In genomic region chr12:91662844-91663243, GRCm38 (mm10) we compare ENCODE assay signal across 20 mouse cellular contexts.
DNase-seq lines count a peak whose midpoint lies in the region; ATAC-seq lines count a peak whose summit lies in the region.
"Had no signal": no experiment of that assay in that cellular context is flagged by ENCODE, and none has a peak within 500 bp of the region (broad histone marks: within the 10 kb centered on the region; RNA-seq: fewer than 3 reads in every experiment).

No protein-coding gene starts in this region.

- H3K27me3 ChIP-seq in embryonic facial prominence, embryonic 11.5 days (ENCODE audit: control insufficient read depth, insufficient read depth, low read length), result no peaks in the 10 kb centered on the region
- no peaks in the 10 kb centered on the region for H3K27me3 ChIP-seq in embryonic facial prominence, embryonic 10.5 days (replicated peaks; ENCODE audit: low read depth, poor library complexity, severe bottlenecking)
- H3K27me3 ChIP-seq in embryonic facial prominence, embryonic 12.5 days, result no peaks in the 10 kb centered on the region
- no peaks in the 10 kb centered on the region for H3K27me3 ChIP-seq in embryonic facial prominence, embryonic 14.5 days (replicated peaks; ENCODE audit: control insufficient read depth, insufficient read depth, low read length)
- H3K27me3 ChIP-seq: CH12.LX, Patski had no signal

- no peaks in the 10 kb centered on the region for H3K36me3 ChIP-seq in embryonic facial prominence, embryonic 11.5 days (replicated peaks; ENCODE audit: control insufficient read depth, insufficient read depth, low read depth, low read length)
- H3K36me3 ChIP-seq in embryonic facial prominence, embryonic 10.5 days (replicated peaks), result no peaks in the 10 kb centered on the region
- H3K36me3 ChIP-seq in embryonic facial prominence, embryonic 12.5 days, result no peaks in the 10 kb centered on the region
- no peaks in the 10 kb centered on the region for H3K36me3 ChIP-seq in embryonic facial prominence, embryonic 14.5 days (ENCODE audit: control insufficient read depth, insufficient read depth, low read length)

- no peak overlapping the region for H3K9ac ChIP-seq in embryonic facial prominence, embryonic 11.5 days (replicated peaks; ENCODE audit: low read length)
- H3K9ac ChIP-seq in embryonic facial prominence, embryonic 12.5 days, result no peak overlapping the region
- H3K9ac ChIP-seq in embryonic facial prominence, embryonic 14.5 days (ENCODE audit: low read depth, low read length), result no peak overlapping the region

- no peak overlapping the region for H3K27ac ChIP-seq in embryonic facial prominence, embryonic 11.5 days (replicated peaks; ENCODE audit: low read depth, low read length)
- H3K27ac ChIP-seq in embryonic facial prominence, embryonic 10.5 days (replicated peaks), result no peak overlapping the region; the same call in 1 of the 2 replicates
- H3K27ac ChIP-seq in embryonic facial prominence, embryonic 12.5 days, result no peak overlapping the region
- H3K27ac ChIP-seq in embryonic facial prominence, embryonic 14.5 days (replicated peaks; ENCODE audit: low read depth, low read length), result no peak overlapping the region

- H3K4me1 ChIP-seq in embryonic facial prominence, embryonic 11.5 days (ENCODE audit: control insufficient read depth, insufficient read depth, low read length), result no peaks in the 10 kb centered on the region; the same call in 1 of the 2 replicates
- H3K4me1 ChIP-seq in embryonic facial prominence, embryonic 10.5 days, result 0 out of 2 replicates have a peak, but pooled peaks cover 10% of the 10 kb centered on the region
- no peaks in the 10 kb centered on the region for H3K4me1 ChIP-seq in embryonic facial prominence, embryonic 12.5 days
- no peaks in the 10 kb centered on the region for H3K4me1 ChIP-seq in embryonic facial prominence, embryonic 14.5 days (ENCODE audit: control insufficient read depth, insufficient read depth, low read length)

- ATAC-seq in embryonic facial prominence, embryonic 11.5 days (replicated peaks; ENCODE audit: insufficient number of reproducible peaks, low FRiP score, low TSS enrichment, low read depth), result no peak
- ATAC-seq in embryonic facial prominence, embryonic 12.5 days (ENCODE audit: insufficient number of reproducible peaks, insufficient read depth, low FRiP score, low TSS enrichment), result 0 out of 2 replicates have a peak, but pooled peaks have one; percentile 22
- ATAC-seq in embryonic facial prominence, embryonic 14.5 days (ENCODE audit: low read depth), result peak; percentile 78; the same call in 1 of the 2 replicates
- ATAC-seq: activated CD4-positive, CD25-positive, alpha-beta regulatory T cell, adult 4 months; Patski had no signal

- peak; percentile 23 for DNase-seq in embryonic facial prominence, embryonic 11.5 days (ENCODE audit: low spot score)
- no peak for DNase-seq in embryonic facial prominence, embryonic 10.5 days (ENCODE audit: low spot score)
- DNase-seq in embryonic facial prominence, embryonic 14.5 days (ENCODE audit: low spot score), result peak; percentile 69
- no peak for DNase-seq in layer of hippocampus, postnatal 25 days (ENCODE audit: extremely low spot score in 1 of 2, low spot score in 1 of 2)
- no peak for DNase-seq in adrenal gland, postnatal 36 days
- DNase-seq: adrenal gland, adult 2 months; adrenal gland, adult 8-10 months; adrenal gland, postnatal 10 days; adrenal gland, postnatal 14 days; adrenal gland, postnatal 25 days; B cell, adult 2 months; cerebellum, adult 11 months; cerebellum, adult 11-12 months; cerebellum, adult 18-20 months; cerebellum, adult 2 months had no signal

- 62% methylated on average over 4 of the region's 4 CpGs for WGBS in embryonic facial prominence, embryonic 11.5 days
- 69% methylated on average over 4 of the region's 4 CpGs for WGBS in embryonic facial prominence, embryonic 10.5 days
- 49% methylated on average over 4 of the region's 4 CpGs for WGBS in embryonic facial prominence, embryonic 12.5 days
- WGBS in embryonic facial prominence, embryonic 14.5 days, result 45% methylated on average over 4 of the region's 4 CpGs

- no peak overlapping the region for H3K4me2 ChIP-seq in embryonic facial prominence, embryonic 11.5 days (ENCODE audit: low read depth, low read length)
- H3K4me2 ChIP-seq in embryonic facial prominence, embryonic 12.5 days (replicated peaks), result no peak overlapping the region
- H3K4me2 ChIP-seq in embryonic facial prominence, embryonic 14.5 days (ENCODE audit: low read depth, low read length), result no peak overlapping the region

- no peak overlapping the region for H3K4me3 ChIP-seq in embryonic facial prominence, embryonic 11.5 days (ENCODE audit: low read depth, low read length)
- no peak overlapping the region for H3K4me3 ChIP-seq in embryonic facial prominence, embryonic 10.5 days
- no peak overlapping the region for H3K4me3 ChIP-seq in embryonic facial prominence, embryonic 12.5 days
- H3K4me3 ChIP-seq in embryonic facial prominence, embryonic 14.5 days (ENCODE audit: low read depth, low read length), result no peak overlapping the region

- H3K9me3 ChIP-seq in embryonic facial prominence, embryonic 11.5 days (replicated peaks; ENCODE audit: control insufficient read depth, low read length), result no peaks in the 10 kb centered on the region
- H3K9me3 ChIP-seq in embryonic facial prominence, embryonic 10.5 days, result no peaks in the 10 kb centered on the region
- H3K9me3 ChIP-seq in embryonic facial prominence, embryonic 12.5 days, result no peaks in the 10 kb centered on the region
- H3K9me3 ChIP-seq in embryonic facial prominence, embryonic 14.5 days (ENCODE audit: control insufficient read depth, low read length), result no peaks in the 10 kb centered on the region
- H3K9me3 ChIP-seq: G1E had no signal

Comparison
In these comparisons a context has a peak if more than half of its experiments do, and no peak if none do; other contexts are left out.
1. DNase-seq: peak in embryonic facial prominence, embryonic 11.5 days (single experiment) and embryonic facial prominence, embryonic 14.5 days (single experiment); none in embryonic facial prominence, embryonic 10.5 days (single experiment), layer of hippocampus, postnatal 25 days (0 of 2) and adrenal gland, postnatal 36 days (0 of 2).